7 mouse cellular contexts compared by ENCODE assay signal in the genomic region with DNA sequence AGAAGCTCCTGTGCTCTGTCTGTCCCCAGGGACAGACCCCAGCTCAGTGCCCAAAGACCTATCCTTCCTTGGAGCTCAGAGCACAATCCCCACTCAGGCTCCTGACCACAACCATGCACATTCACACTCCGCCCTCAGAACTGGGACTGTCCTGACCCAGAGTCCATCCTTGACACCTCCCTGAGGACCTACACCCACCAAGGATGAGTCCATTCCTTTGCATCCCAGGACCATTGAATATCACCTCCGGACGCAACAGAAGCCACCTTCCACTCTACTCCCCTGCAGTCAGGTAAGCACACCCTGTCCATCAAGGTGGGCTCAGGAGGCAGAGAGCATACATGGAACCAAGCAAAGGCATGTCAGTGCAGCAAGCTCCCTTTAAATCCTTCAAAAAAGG. TPM values are rescaled to one million over a fixed set of nuclear protein-coding genes. Genes with fewer than 3 reads are reported as not detected.
A peak's percentile ranks its signal among the peaks of the same experiment; 100 is the strongest.
DNase-seq lines count a peak whose midpoint lies in the region; ATAC-seq and TF ChIP-seq lines count a peak whose summit lies in the region.

No protein-coding gene starts in this region.

- TF ChIP-seq CTCF in intestine, postnatal 0 days (IDR thresholded peaks at IDR 0.05; ENCODE audit: low read depth), result no peak

- H3K27ac ChIP-seq in kidney, embryonic 16.5 days (ENCODE audit: low read length), result no peak overlapping the region
- no peak overlapping the region for H3K27ac ChIP-seq in embryonic facial prominence, embryonic 15.5 days (replicated peaks)
- H3K27ac ChIP-seq in intestine, postnatal 0 days (ENCODE audit: low read depth, low read length), result no peak overlapping the region

- peak overlapping the region; percentile 94 for H3K4me2 ChIP-seq in kidney, embryonic 16.5 days (replicated peaks; ENCODE audit: low read depth, low read length)
- no peak overlapping the region for H3K4me2 ChIP-seq in embryonic facial prominence, embryonic 15.5 days (replicated peaks)
- H3K4me2 ChIP-seq in intestine, postnatal 0 days (replicated peaks; ENCODE audit: low read depth), result peak overlapping the region; percentile 84

- 86% methylated on average over 3 of the region's 3 CpGs for WGBS in kidney, embryonic 16.5 days
- WGBS in embryonic facial prominence, embryonic 15.5 days, result 79% methylated on average over 3 of the region's 3 CpGs
- 80% methylated on average over 3 of the region's 3 CpGs for WGBS in intestine, postnatal 0 days

- peaks cover 18% of the 10 kb centered on the region for H3K4me1 ChIP-seq in kidney, embryonic 16.5 days (ENCODE audit: insufficient read depth, low read length)
- H3K4me1 ChIP-seq in embryonic facial prominence, embryonic 15.5 days, result peaks cover 10% of the 10 kb centered on the region
- H3K4me1 ChIP-seq in intestine, postnatal 0 days (replicated peaks; ENCODE audit: control insufficient read depth, insufficient read depth, low read length), result no peaks in the 10 kb centered on the region

- H3K9me3 ChIP-seq in kidney, embryonic 16.5 days (ENCODE audit: low read length), result no peaks in the 10 kb centered on the region
- H3K9me3 ChIP-seq in embryonic facial prominence, embryonic 15.5 days (replicated peaks), result no peaks in the 10 kb centered on the region
- H3K9me3 ChIP-seq in intestine, postnatal 0 days (ENCODE audit: control insufficient read depth), result no peaks in the 10 kb centered on the region

- no peak for DNase-seq in kidney, postnatal 10 days
- no peak for DNase-seq in ovary, adult 18-20 months (ENCODE audit: low spot score)

- H3K36me3 ChIP-seq in kidney, embryonic 16.5 days (ENCODE audit: insufficient read depth, low read length), result no peaks in the 10 kb centered on the region
- H3K36me3 ChIP-seq in embryonic facial prominence, embryonic 15.5 days, result no peaks in the 10 kb centered on the region
- H3K36me3 ChIP-seq in intestine, postnatal 0 days (ENCODE audit: control insufficient read depth, insufficient read depth), result no peaks in the 10 kb centered on the region

- no peak overlapping the region for H3K9ac ChIP-seq in kidney, embryonic 16.5 days (replicated peaks; ENCODE audit: low read length)
- H3K9ac ChIP-seq in embryonic facial prominence, embryonic 15.5 days, result no peak overlapping the region
- H3K9ac ChIP-seq in intestine, postnatal 0 days (ENCODE audit: low read depth, low read length), result no peak overlapping the region

- peak overlapping the region; percentile 58; the same call in 1 of the 2 replicates for H3K4me3 ChIP-seq in kidney, embryonic 16.5 days (ENCODE audit: low read length)
- 0 out of 2 replicates have a peak overlapping the region, but pooled peaks have one; percentile 40 for H3K4me3 ChIP-seq in embryonic facial prominence, embryonic 15.5 days (replicated peaks)
- peak overlapping the region; percentile 58 for H3K4me3 ChIP-seq in intestine, postnatal 0 days (ENCODE audit: low read depth, low read length)

- H3K27me3 ChIP-seq in kidney, embryonic 16.5 days (ENCODE audit: insufficient read depth, low read length), result peaks cover 33% of the 10 kb centered on the region
- peaks cover 34% of the 10 kb centered on the region for H3K27me3 ChIP-seq in embryonic facial prominence, embryonic 15.5 days
- H3K27me3 ChIP-seq in intestine, postnatal 0 days (replicated peaks; ENCODE audit: control insufficient read depth, insufficient read depth, low read length), result no peaks in the 10 kb centered on the region

- no peak for ATAC-seq in kidney, embryonic 16.5 days (ENCODE audit: low FRiP score, low TSS enrichment)
- ATAC-seq in embryonic facial prominence, embryonic 15.5 days (ENCODE audit: insufficient number of reproducible peaks, low FRiP score, low TSS enrichment, low read depth), result no peak
- ATAC-seq in intestine, postnatal 0 days, result no peak
- ATAC-seq in monocyte, adult 5-6 weeks (replicated peaks; ENCODE audit: insufficient number of reproducible peaks, low FRiP score, low TSS enrichment, poor library complexity, severe bottlenecking), result peak; percentile 3; the same call in 1 of the 2 replicates
- no peak for ATAC-seq in erythroid progenitor cell, adult 5-6 weeks (replicated peaks; ENCODE audit: low FRiP score, poor library complexity, severe bottlenecking)

RNA-seq across cellular contexts. Expression of a gene that starts 1.1 kb away (rescaled TPM):
- polyA plus RNA-seq in kidney, embryonic 16.5 days (2015; fragmentation: Nextera tagmentation; extraction: Ambion mirVana), result 3.4 and 3.7 TPM in 2 replicates
- 4.4 and 4.8 TPM in 2 replicates for polyA plus RNA-seq in embryonic facial prominence, embryonic 15.5 days (2015; fragmentation: Nextera tagmentation; extraction: Ambion mirVana)
- 2.8 and 2.9 TPM in 2 replicates for polyA plus RNA-seq in intestine, postnatal 0 days (2015; fragmentation: Nextera tagmentation; extraction: Ambion mirVana)
- total RNA-seq in monocyte, adult 5-6 weeks (2017), result 343 to 455 TPM (median 362 TPM) in 3 replicates
- 7.6 and 23.1 TPM in 2 replicates for total RNA-seq in erythroid progenitor cell, adult 5-6 weeks (2015; ENCODE audit: low replicate concordance)
- total RNA-seq in erythroid progenitor cell, adult 5-6 weeks (2017; ENCODE audit: low replicate concordance), result 6.3 and 8.2 TPM in 2 replicates

RNA-seq across cellular contexts. Expression of a gene that starts 50.8 kb away (rescaled TPM):
- 10.5 and 10.6 TPM in 2 replicates for polyA plus RNA-seq in kidney, embryonic 16.5 days (2015; fragmentation: Nextera tagmentation; extraction: Ambion mirVana)
- 8.8 and 13.0 TPM in 2 replicates for polyA plus RNA-seq in embryonic facial prominence, embryonic 15.5 days (2015; fragmentation: Nextera tagmentation; extraction: Ambion mirVana)
- polyA plus RNA-seq in intestine, postnatal 0 days (2015; fragmentation: Nextera tagmentation; extraction: Ambion mirVana), result 14.8 and 18.2 TPM in 2 replicates
- total RNA-seq in monocyte, adult 5-6 weeks (2017), result 36.6 to 103 TPM (median 38.8 TPM) in 3 replicates
- 46.9 and 54.5 TPM in 2 replicates for total RNA-seq in erythroid progenitor cell, adult 5-6 weeks (2015; ENCODE audit: low replicate concordance)
- total RNA-seq in erythroid progenitor cell, adult 5-6 weeks (2017; ENCODE audit: low replicate concordance), result 65.3 and 66.2 TPM in 2 replicates
